Mouse (Mus musculus): Measurements from ENCODE around the gene Senp3.

GRCm38 (mm10) chr11:69684128-69684745 lies 2.4 kb upstream of the Senp3 start:
- TF ChIP-seq CTCF (IDR thresholded peaks at IDR 0.05; ENCODE audit: low read depth, low read length), result no peak
- no peak for TF ChIP-seq GATA2 (IDR thresholded peaks at IDR 0.05; ENCODE audit: borderline replicate concordance, low read depth, low read length)
- TF ChIP-seq TAL1 (conservative IDR thresholded peaks at IDR 0.05; ENCODE audit: low read depth, low read length), result no peak
- no peak for TF ChIP-seq POLR2AphosphoS5 (IDR thresholded peaks at IDR 0.05; ENCODE audit: insufficient replicate concordance, low read depth, low read length)

All from G1E (cell line).